Mouse (Mus musculus) T-cell, adult 66 days (primary cell): ENCODE measurements around the gene Zp2. TPM values are rescaled to one million over a fixed set of nuclear protein-coding genes. Genes with fewer than 3 reads are reported as not detected.

Experiments used
- total RNA-seq, 2 experiments: library from RNA; stranded (reverse); gene quantifications; 3 replicates in 1 of 2; 4 replicates in 1 of 2; pipeline ENCODE4 v1.2.4; 2023

The Zp2 gene
- total RNA-seq = not detected

DNA sequence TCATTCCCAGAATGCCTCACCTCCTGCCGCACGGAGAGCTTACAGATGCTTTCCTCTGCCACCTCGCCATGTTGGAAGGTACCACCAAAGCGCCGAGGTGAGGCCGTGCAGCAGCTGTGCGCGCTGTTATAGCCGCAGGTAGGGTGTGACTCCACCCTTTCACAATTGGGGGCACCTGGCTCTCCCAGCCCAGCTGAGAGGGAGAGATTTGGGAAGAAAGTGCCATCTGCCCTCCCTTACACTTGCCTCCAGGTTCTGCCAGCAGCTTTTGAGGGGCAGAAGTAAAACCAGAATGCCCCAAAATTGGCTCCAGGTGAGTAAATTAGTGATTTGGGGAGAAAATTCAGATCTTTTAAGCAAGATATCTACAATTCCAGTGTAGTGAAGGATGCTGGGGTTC, at the start of gene Zp2:
Gene Zp2, minus strand, starts transcription at position 101 of the 400 bp plus-strand sequence.

DNA sequence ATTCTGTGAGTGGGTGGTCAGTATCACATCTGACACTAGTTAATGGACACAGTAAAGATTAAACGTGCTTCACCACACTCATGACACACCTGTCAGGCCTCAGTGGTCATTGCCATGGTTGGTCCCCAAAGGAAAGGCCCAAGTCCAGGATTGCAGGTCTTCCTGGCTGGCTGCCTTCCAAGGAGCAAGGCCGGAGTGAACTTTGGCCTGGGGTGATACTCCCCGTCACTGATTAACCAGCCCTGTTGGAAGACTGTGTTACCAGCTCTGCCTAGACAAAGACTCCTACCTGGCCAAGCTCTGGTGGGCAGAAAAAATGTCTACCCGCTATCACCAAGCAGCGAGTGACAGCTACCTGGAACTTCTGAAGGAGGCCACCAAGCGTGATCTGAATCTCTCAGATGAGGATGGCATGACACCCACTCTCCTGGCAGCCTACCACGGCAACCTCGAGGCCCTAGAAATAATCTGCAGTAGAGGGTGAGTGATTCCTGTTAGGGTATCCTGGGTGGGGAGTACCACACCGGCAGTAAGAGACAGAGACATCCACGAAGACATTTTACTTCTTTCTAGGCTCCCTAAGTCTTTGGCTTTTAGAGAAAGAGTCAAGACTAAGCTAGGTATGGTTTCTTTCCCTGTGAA, 28.6 kb upstream of the Zp2 start, which contains the start of gene Anks4b:
Gene Anks4b, plus strand, starts transcription at position 256 of the 642 bp plus-strand sequence.

DNA sequence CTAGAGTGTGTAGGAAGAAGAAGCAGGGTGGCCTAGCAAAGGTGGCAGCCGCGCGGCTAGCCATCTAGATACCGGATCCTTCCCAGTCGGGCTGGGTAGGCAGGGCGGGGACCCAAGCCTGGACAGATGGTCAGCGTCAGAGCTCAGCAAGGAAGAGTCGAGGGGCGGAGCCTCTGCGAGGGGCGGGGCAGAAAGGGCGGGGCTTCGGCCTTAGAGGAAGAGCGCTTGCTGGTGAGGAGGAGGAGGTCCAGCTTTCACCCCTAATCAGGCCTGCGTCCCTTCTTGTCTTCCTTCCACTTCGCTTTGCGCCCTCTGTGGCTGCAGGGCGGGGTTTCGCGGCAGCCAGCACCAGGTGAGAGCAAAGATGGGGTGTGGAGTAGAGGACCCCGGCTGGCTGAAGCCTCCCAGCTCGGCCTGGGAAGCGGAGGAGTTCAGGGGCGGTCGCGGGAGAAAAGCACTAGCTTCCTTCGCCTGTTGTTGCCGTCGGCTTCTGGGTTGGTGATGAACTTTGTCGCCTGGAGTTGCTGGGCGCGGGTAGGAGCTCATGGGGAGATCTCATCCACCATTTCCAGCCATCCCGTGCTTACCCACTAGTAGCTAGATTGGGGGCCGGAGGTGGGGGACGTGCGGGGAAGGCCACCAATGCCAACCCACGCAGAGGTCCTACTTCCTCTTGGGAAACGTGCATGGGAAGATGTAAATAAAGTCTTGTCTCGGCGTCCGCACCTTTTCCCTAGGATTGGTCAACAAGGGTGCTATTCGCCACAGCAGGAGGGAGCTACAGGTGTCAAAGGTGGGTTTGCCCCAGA, 42.7 kb downstream of the Zp2 start, which contains the start of gene Tmem159:
Gene Tmem159, plus strand, starts transcription at position 190 of the 809 bp plus-strand sequence.

DNA sequence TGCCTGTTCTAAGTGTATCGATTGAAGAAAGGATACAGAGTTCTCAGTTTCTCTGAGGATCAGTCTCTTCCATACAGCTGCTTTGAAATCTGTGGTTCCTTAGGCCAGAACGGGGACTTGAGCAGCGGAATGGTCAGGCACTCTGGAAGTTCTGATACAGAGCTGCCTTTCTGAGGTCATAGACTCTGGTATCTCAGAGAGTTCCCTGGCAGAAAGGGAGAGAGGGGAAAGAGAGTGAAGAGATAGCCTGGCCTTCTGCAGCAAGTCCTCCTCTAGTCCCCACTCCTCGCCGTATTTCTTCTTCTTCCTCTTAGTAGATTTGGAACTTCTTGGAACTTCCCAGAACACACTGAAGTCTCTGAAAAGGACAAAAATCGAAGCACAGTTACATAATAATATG, 49.9 kb downstream of the Zp2 start, which contains the start of gene Dnah3:
Gene Dnah3, minus strand, starts transcription at position 101 of the 400 bp plus-strand sequence.

Other genes with a start within 250 kb of the Zp2 start
- gene Lyrm1, start 249.4 kb downstream of the Zp2 start, total RNA-seq = 1 to 10 TPM; 3.8 to 4.8 TPM
- 10 to 100 TPM; 20.6 to 24.4 TPM for gene Dcun1d3, start 249.0 kb downstream of the Zp2 start, total RNA-seq
- not detected for gene Dnah3, start 50.0 kb downstream of the Zp2 start, total RNA-seq
- 1 to 10 TPM in 1 of 2 experiments, under 1 TPM in 1; 0.41 to 1.8 TPM for gene Tmem159, start 42.9 kb downstream of the Zp2 start, total RNA-seq
- not detected for gene Anks4b, start 28.6 kb upstream of the Zp2 start, total RNA-seq
- gene Crym, start 56.8 kb upstream of the Zp2 start, total RNA-seq = not detected
- gene Abca14, start 58.7 kb upstream of the Zp2 start, total RNA-seq = not detected
- gene Abca15, start 183.4 kb upstream of the Zp2 start, total RNA-seq = not detected